Mouse (Mus musculus) left cerebral cortex, postnatal 36 days (tissue): ENCODE measurements around the gene Rpn1. TPM values are rescaled to one million over a fixed set of nuclear protein-coding genes. Genes with fewer than 3 reads are reported as not detected.

ENCODE experiments used
- DNase-seq, 2 experiments: peaks; one replicate each; pipeline ENCODE4 v3.0.0; 2021 to 2022; ENCODE audit warnings: low spot score in 2 of 2, mixed read lengths in 1 of 2
- intact Hi-C: fragments of 180-260 bp; cut with DNase I; formaldehyde crosslinking; loops from one replicate; pipeline ENCODE4 v1.15.1; 2025
- microRNA-seq: library from miRNA; unstranded; fragments of <30 nt; microRNA quantifications from one replicate; pipeline ENCODE4 v1.2.0, GENCODE M21; 2022
- total RNA-seq, 2 experiments: library from RNA; stranded (reverse); gene quantifications; 2 replicates each; pipeline ENCODE4 v1.2.3; 2021

The Rpn1 gene
- total RNA-seq, 2 experiments from 2014 or later: 165 to 167 TPM

DNA sequence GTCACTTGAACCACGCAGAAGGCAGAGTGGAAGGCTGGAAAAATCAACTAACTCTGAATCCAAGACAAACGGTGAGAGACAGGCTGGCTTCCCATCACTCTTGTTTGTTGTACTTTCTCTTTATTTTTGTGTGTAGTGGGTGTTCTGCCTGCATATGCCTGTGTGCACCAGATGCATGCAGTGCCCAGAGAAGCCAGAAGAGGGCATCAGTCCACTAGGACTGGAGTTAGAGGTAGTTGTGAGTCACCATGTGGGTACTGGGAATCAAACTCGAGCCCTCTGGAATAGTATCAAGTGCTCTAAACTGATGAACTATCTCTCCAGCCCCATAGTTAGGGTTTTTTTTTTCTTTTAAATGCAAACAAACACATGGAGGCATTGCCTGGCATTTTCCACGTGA lies 67.1 kb downstream of the Rpn1 start:
- no peak for DNase-seq
- intact Hi-C loops: no loop called here

DNA sequence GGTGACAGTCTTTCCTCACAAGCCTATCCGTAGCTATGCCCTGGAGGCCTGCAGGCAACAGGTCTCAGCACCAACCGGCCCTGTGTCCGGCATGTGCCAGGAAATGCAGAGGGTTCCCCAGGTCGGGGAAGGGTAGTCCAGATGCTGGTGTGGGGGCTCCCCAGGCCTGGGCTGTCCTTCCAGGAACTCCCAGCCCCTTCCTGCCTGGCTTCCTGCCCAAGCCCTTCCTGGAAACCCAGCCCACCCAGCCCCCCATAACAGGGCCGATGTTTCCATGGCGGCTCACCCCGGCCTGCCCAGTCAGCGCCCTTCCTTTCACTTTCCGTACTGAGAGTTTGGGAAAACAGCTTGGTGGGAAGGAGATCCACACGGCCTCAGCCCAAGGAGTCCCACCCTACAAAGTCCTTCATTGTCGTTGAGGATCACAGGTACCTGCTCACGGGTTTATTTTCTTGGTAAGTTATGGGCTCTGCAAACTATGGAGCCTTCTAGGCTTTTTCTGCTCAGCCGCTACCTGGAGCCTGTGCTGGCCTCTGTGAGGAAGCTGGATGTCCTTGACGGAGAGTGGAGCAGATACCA lies 67.9 kb downstream of the Rpn1 start:
- no peak for DNase-seq
- intact Hi-C loops: no loop called here

DNA sequence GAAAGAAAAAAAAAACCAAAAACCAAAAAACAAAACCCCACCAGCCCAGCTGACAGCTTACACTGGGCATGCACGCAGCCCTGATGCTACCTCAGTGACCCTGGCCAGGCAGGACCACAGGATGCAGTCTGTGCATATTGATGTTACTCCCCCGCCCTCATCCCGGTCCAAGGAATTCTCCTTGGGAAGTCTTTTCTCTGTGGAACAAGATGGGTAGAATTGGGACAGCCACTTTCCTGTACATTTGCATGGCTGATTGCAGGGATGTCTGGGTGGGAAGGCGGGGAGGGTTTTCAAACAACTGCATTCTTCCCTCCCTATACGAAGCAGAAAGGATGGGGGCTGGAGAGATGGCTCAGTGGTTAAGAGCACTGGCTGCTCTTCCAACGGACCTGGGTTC lies 68.7 kb downstream of the Rpn1 start:
- intact Hi-C loops: no loop called here
- DNase-seq: no peak

Small RNAs within 50 kb of the gene (microRNA-seq; reads per million reads assigned to microRNA genes)
- not detected for gene Mir6376

Other genes starting within 250 kb of the Rpn1 start
- gene Gm45140, start 248.7 kb upstream of the Rpn1 start, total RNA-seq: 1 to 10 TPM; 1.4 to 3.0 TPM
- 10 to 100 TPM; 24.3 to 39.2 TPM for gene Isy1, start 245.7 kb upstream of the Rpn1 start, total RNA-seq
- 100 to 1,000 TPM; 248 to 250 TPM for gene Cnbp, start 233.4 kb upstream of the Rpn1 start, total RNA-seq
- gene Copg1, start 196.7 kb upstream of the Rpn1 start, total RNA-seq: 100 to 1,000 TPM; 230 to 232 TPM
- 10 to 100 TPM; 21.2 to 25.7 TPM for gene Hmces, start 170.5 kb upstream of the Rpn1 start, total RNA-seq
- 10 to 100 TPM; 60.4 to 73.0 TPM for gene H1fx, start 102.8 kb upstream of the Rpn1 start, total RNA-seq
- gene Rab7, start 39.2 kb upstream of the Rpn1 start, total RNA-seq: 100 to 1,000 TPM; 323 to 336 TPM
- 1 to 10 TPM; 5.4 to 6.6 TPM for gene Gata2, start 109.4 kb downstream of the Rpn1 start, total RNA-seq
- not detected for gene Dnajb8, start 137.8 kb downstream of the Rpn1 start, total RNA-seq